Mouse (Mus musculus) layer of hippocampus, adult 2 months (tissue): ENCODE measurements around the gene Asphd1. TPM values are rescaled to one million over a fixed set of nuclear protein-coding genes. Genes with fewer than 3 reads are reported as not detected.
A peak's percentile ranks its signal among the peaks of the same experiment; 100 is the strongest.

Source experiments
- DNase-seq, 2 experiments: peaks; one replicate each; pipeline ENCODE4 v3.0.0; 2022; ENCODE audit warnings: low spot score in 2 of 2
- H3K27ac ChIP-seq: fragments of 200-600 bp; 2 replicates; pipeline ENCODE4 v1.8.1; 2022
- H3K4me3 ChIP-seq: fragments of 200-600 bp; 2 replicates; pipeline ENCODE4 v1.8.1; 2022; ENCODE audit warnings: mild to moderate bottlenecking
- CTCF ChIP-seq: fragments of 200-600 bp; conservative IDR thresholded peaks from 2 replicates; pipeline ENCODE4 v1.8.1; 2022; ENCODE audit warnings: antibody characterized with exemption, mild to moderate bottlenecking, moderate library complexity
- total RNA-seq, 2 experiments: library from RNA; stranded (reverse); gene quantifications; 2 replicates each; pipeline ENCODE4 v1.2.3; 2021

Asphd1 gene
- total RNA-seq, 2 experiments from 2014 or later, result 31.7 to 36.1 TPM

- no peak overlapping the region for H3K4me3 ChIP-seq
- TF ChIP-seq CTCF, result no peak
- no peak for DNase-seq
- H3K27ac ChIP-seq, result no peak overlapping the region
Observed at GRCm38 (mm10) chr7:126967361-126967760, 18.0 kb upstream of the Asphd1 start.

DNA sequence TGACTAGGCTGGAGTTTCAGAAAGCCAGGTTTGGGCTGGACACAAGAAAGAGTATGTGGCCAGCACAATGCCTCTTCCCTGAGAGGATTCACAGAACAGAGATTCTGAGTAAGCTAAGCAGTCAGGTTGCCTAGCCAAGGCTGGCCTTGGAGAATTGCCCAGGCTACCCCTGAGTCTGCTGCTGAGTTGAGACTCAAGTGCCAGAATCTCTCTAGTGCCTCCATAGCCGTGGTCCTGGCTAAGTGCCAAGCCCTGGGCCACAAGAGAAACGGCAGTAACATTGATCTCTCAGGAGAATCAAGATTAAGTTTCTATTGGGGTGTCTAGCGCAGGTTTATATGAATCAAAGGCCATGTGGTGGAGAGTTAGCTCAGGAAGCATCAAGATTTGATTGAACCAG, 16.2 kb upstream of the Asphd1 start:
- no peak for DNase-seq
- TF ChIP-seq CTCF, result no peak
- Histone ChIP-seq H3K27ac (no peak overlapping the region), H3K4me3 (no peak overlapping the region)

GRCm38 (mm10) chr7:126963548-126964286, 14.3 kb upstream of the Asphd1 start:
- Histone ChIP-seq H3K4me3 (no peak overlapping the region), H3K27ac (peak overlapping the region; percentile 43; the same call in 1 of the 2 replicates)
- peak; percentile 67 for TF ChIP-seq CTCF
- DNase-seq, result peak in 1 of 2 experiments; percentile 17

DNA sequence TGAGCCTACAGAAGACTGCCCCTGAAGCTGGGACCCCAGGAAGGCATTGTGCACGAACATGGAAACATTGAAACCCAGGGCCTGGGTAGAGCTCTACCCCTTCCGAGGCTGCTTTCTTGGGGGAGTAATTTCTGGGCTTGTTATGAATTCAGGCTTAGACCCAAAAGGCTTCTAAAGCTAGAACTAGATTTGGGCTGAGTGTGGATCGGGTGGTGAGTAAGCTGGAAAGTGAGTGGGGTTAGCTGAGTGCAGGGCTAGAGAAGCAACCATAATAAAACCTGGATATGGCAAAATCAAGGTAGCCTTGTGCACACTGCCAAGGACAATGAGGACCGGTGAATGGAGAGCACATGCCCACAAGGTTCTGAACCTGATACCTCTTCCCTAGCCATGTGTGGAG, 12.6 kb upstream of the Asphd1 start:
- no peak for TF ChIP-seq CTCF
- no peak overlapping the region for H3K4me3 ChIP-seq
- no peak for DNase-seq
- peak overlapping the region; percentile 87 for H3K27ac ChIP-seq

DNA sequence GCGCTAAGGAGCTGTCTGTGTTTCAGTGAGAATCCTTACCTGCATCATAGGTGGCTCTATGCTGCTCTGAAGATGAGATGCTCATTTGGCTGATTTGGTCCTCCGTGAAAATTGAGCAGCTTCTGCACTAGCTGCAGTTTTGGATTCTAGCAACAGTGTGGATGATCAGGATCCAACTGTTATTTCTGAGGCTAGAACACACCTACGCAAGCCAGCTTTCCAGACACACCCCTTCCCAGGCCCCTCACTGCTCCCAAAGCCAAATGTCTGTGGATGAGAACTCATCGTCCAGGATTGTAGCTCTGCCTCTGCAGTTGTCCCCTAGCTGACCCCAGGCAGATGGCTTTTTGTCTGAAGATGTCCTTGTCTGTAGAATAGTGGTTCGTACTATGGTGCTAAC, 11.7 kb upstream of the Asphd1 start:
- TF ChIP-seq CTCF, result no peak
- peak; percentile 61 for DNase-seq
- H3K4me3 ChIP-seq, result no peak overlapping the region
- H3K27ac ChIP-seq, result peak overlapping the region; percentile 87

DNA sequence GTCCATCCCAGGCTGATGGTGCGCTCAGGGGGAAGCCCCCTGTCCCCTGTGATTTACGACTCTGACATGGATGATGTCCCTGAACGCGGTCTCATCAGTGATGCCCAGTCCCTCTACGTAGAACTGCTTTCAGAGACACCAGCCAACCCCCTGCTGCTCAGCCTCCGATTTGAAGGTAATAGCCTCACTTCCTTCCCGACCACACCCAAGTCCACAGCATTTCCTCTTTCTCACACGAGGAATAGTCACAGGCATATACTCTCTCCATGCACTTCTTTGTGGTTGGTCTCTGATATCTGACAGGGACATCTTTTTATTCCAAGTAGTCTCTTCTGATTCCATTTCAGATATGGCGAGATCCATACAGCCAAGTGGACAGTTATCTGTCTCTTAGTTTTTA, 10.4 kb upstream of the Asphd1 start:
- no peak for DNase-seq
- TF ChIP-seq CTCF, result no peak
- H3K27ac ChIP-seq, result peak overlapping the region; percentile 87
- H3K4me3 ChIP-seq, result no peak overlapping the region

DNA sequence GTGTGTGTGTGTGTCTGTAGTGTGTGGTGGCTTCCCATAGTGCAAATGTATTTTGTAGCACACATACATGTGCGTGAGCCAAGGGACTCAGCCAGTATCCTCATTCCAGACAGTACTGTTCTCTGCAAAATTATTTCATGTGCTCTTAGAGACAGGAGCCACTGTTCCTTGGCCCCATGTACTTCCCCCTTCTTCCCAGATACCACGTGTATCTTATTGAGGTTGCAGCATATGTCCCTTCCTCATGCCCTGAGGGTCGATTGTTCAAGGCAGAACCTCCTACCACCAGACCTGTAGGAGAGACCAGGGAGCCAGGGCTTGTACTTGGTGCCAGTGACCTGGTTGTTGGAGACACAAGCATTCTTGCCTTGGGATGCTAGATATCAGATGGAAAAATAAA, 5.7 kb upstream of the Asphd1 start:
- Histone ChIP-seq H3K4me3 (no peak overlapping the region), H3K27ac (no peak overlapping the region)
- TF ChIP-seq CTCF, result no peak
- no peak for DNase-seq

- DNase-seq, result no peak
- H3K4me3 ChIP-seq, result peak overlapping the region; percentile 67
- H3K27ac ChIP-seq, result peak overlapping the region; percentile 96; the same call in 1 of the 2 replicates
- no peak for TF ChIP-seq CTCF
Observed at GRCm38 (mm10) chr7:126952646-126953045, 3.3 kb upstream of the Asphd1 start.

DNA sequence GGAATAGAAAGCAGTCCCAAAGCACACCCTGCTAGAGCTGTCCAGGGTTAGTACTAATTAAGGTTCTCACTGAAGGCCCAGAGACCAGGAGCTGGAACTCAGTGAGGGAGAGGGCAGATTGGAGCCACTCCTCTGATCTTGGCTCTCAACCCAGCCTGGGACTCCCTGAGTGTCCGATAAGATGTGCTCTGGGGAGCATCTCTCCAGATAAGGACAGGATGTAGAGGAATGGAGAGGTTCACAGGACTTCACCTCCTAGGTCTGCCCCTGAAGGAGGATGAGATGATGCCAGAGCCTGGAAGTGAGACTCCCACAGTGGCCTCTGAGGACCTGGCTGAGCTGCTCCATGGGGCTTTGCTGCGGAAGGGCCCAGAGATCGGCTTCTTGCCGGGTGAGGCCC, 2.4 kb upstream of the Asphd1 start:
- DNase-seq, result no peak

GRCm38 (mm10) chr7:126950647-126951615, 1.5 kb upstream of the Asphd1 start:
- peak in 1 of 2 experiments; percentile 21 for DNase-seq
- TF ChIP-seq CTCF, result no peak

More for the DNA sequence above, 2.4 kb upstream of the Asphd1 start:
- no peak for TF ChIP-seq CTCF
- H3K4me3 ChIP-seq, result peak overlapping the region; percentile 67
- H3K27ac ChIP-seq, result peak overlapping the region; percentile 96

GRCm38 (mm10) chr7:126949793-126950646, 638 bp upstream of the Asphd1 start, which contains the start of gene Sez6l2:
TSS of gene Sez6l2 (plus strand) at chr7:126950563.
- Histone ChIP-seq H3K4me3 (peak within 1 kb of the TSS; percentile 67), H3K27ac (peak within 1 kb of the TSS; percentile 96)
- 0 out of 2 replicates have a peak, but pooled peaks have one; percentile 4 for TF ChIP-seq CTCF
- peak; percentile 77 to 91 for DNase-seq

More at GRCm38 (mm10) chr7:126950647-126951615, 1.5 kb upstream of the Asphd1 start:
- peak overlapping the region; percentile 96 for H3K27ac ChIP-seq
- peak overlapping the region; percentile 67 for H3K4me3 ChIP-seq

- Histone ChIP-seq H3K27ac (peak overlapping the region; percentile 96), H3K4me3 (peak overlapping the region; percentile 67)
- TF ChIP-seq CTCF, result no peak
- no peak for DNase-seq
Observed at GRCm38 (mm10) chr7:126948626-126949025, 756 bp downstream of the Asphd1 start.
